Mouse (Mus musculus): Measurements from ENCODE around the gene Serpina12.

- TF ChIP-seq POLR2A (IDR thresholded peaks at IDR 0.05; ENCODE audit: borderline replicate concordance, extremely low read depth, low read depth, low read length) (no peak), CTCF (IDR thresholded peaks at IDR 0.05; ENCODE audit: insufficient read depth, low read length) (peak; percentile 78)
Measured at GRCm38 (mm10) chr12:104069620-104070019, 25.4 kb upstream of the Serpina12 start.

Measured in lung, adult 2 months (tissue).